Mouse (Mus musculus) E14TG2a.4 (cell line): ENCODE measurements around the gene B4galt2.

Source experiments
- CTCF ChIP-seq: conservative IDR thresholded peaks from 2 replicates; pipeline ENCODE4 v1.5.1; 2014; ENCODE audit warnings: low read length
- POU5F1 ChIP-seq: IDR thresholded peaks from 2 replicates; pipeline ENCODE4 v1.6.1; 2014; ENCODE audit warnings: low read length, borderline replicate concordance

DNA sequence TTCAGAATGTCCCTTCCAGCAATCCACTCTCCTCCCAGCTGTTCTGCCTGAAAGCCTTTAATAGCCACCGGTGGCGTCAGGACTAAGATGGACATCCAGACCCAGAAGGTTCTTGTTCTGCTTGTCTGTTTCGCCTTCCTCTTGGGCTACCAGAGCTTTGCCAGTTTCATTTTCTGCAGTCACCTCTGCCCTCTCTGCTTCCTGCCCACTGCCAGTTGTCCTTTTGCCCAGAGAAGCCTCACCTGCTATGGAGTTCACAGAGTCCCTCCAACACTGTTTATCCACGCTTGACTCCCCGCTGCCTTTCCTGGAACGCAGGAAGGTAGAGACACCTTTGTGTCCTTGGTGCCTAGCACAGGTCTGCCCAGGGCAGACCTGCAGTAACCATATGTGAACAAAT, 43.9 kb downstream of the B4galt2 start:
- no peak for TF ChIP-seq CTCF
- no peak for TF ChIP-seq POU5F1
